Mouse (Mus musculus): ENCODE data around the gene Myf5.

Gene Myf5

GRCm38 (mm10) chr10:107436967-107437366 lies 49.0 kb downstream of the Myf5 start:
- no peak for DNase-seq (ENCODE audit: low read depth, low spot score)
